Mouse (Mus musculus) embryonic facial prominence, embryonic 14.5 days (tissue): Measurements from ENCODE around the gene Dhrs9. TPM values are rescaled to one million over a fixed set of nuclear protein-coding genes. Genes with fewer than 3 reads are reported as not detected.
A peak's percentile ranks its signal among the peaks of the same experiment; 100 is the strongest.
"Not testable (repeated sequence)": the region's sequence is repeated elsewhere in the genome, so short reads cannot be mapped to it uniquely, and the experiment has no call there.

Experiments
- ATAC-seq: fragments of 200-750 bp; cut with Nextera tagmentation; 2 replicates; pipeline ENCODE4 v1.8.0; 2017; ENCODE audit warnings: low read depth, moderate number of reproducible peaks, moderate TSS enrichment
- DNase-seq: peaks from one replicate; pipeline ENCODE4 v3.0.0-alpha.2; 2015; ENCODE audit warnings: low spot score
- H3K27ac ChIP-seq: fragments of 300-500 bp; sonication (generic); replicated peaks from 2 replicates; pipeline ENCODE4 v1.5.1; 2014; ENCODE audit warnings: low read depth, mild to moderate bottlenecking, low read length, moderate library complexity
- H3K27me3 ChIP-seq: fragments of 300-500 bp; sonication (generic); replicated peaks from 2 replicates; pipeline ENCODE4 v1.6.1; 2014; ENCODE audit warnings: low read length; ENCODE audit not compliant: control insufficient read depth, insufficient read depth
- H3K36me3 ChIP-seq: fragments of 300-500 bp; sonication (generic); 2 replicates; pipeline ENCODE4 v1.6.1; 2014; ENCODE audit warnings: low read length, mixed read lengths; ENCODE audit not compliant: control insufficient read depth, insufficient read depth
- H3K4me1 ChIP-seq: fragments of 300-500 bp; sonication (generic); 2 replicates; pipeline ENCODE4 v1.6.1; 2014; ENCODE audit warnings: antibody characterized with exemption, low read length; ENCODE audit not compliant: control insufficient read depth, insufficient read depth
- H3K4me2 ChIP-seq: fragments of 300-500 bp; sonication (generic); 2 replicates; pipeline ENCODE4 v1.6.1; 2014; ENCODE audit warnings: low read depth, mild to moderate bottlenecking, low read length, moderate library complexity, mixed read lengths
- H3K4me3 ChIP-seq: fragments of 300-500 bp; sonication (generic); 2 replicates; pipeline ENCODE4 v1.5.1; 2014; ENCODE audit warnings: low read depth, mild to moderate bottlenecking, low read length
- H3K9ac ChIP-seq: fragments of 300-500 bp; sonication (generic); 2 replicates; pipeline ENCODE4 v1.6.1; 2014; ENCODE audit warnings: low read depth, mild to moderate bottlenecking, low read length, moderate library complexity, mixed read lengths
- H3K9me3 ChIP-seq: fragments of 300-500 bp; sonication (generic); 2 replicates; pipeline ENCODE4 v1.6.1; 2016; ENCODE audit warnings: low read length; ENCODE audit not compliant: control insufficient read depth
- WGBS: fragments of 180-500 bp; shearing (Covaris S2); extraction: QIAGEN DNeasy Blood & Tissue Kit; methylation state at CpG from one replicate; pipeline ENCODE4 v1.1.7; 2014; 5-methylcytosine and 5-hydroxymethylcytosine counted together
- polyA plus RNA-seq: library from polyadenylated mRNA; unstranded; fragments of >200 nt; fragmentation: Nextera tagmentation; extraction: Ambion mirVana; gene quantifications from 2 replicates; pipeline ENCODE4 v1.2.1, GENCODE M21; 2014

The Dhrs9 gene
- polyA plus RNA-seq, result 0.08 TPM in 1 of 2 replicates, not detected in the other

DNA sequence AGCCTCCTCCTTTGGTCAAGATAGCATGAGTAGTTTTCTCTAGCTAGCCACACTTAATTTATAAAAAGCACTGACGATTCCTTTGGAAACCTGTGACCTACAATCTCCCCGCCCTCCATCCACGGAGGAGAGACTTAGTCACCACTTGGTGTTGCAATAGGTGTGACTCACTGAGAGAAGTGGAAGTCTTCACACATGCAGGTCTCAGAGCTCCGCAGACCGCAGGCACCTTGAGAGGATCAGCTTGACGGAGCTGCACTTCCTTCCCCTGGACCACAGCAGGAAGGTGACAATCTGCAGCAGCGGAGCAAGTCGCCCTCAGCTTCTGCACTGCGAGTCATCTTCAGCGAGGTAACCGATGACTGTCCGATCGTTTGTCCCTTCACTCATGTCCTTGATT is at the start of gene Dhrs9:
TSS of gene Dhrs9 (plus strand) at position 165 of the 400 bp plus-strand sequence.
- DNase-seq (no peak), ATAC-seq (no peak)
- Histone ChIP-seq H3K4me1 (no peaks in the 10 kb centered on the region), H3K9me3 (no peaks in the 10 kb centered on the region), H3K9ac (peak within 1 kb of the TSS; percentile 19; the same call in 1 of the 2 replicates), H3K4me2 (no peak within 1 kb of the TSS), H3K36me3 (no peaks in the 10 kb centered on the region), H3K4me3 (no peak within 1 kb of the TSS), H3K27me3 (no peaks in the 10 kb centered on the region), H3K27ac (no peak within 1 kb of the TSS)
- WGBS, result 75% methylated on average over 13 of the region's 13 CpGs

DNA sequence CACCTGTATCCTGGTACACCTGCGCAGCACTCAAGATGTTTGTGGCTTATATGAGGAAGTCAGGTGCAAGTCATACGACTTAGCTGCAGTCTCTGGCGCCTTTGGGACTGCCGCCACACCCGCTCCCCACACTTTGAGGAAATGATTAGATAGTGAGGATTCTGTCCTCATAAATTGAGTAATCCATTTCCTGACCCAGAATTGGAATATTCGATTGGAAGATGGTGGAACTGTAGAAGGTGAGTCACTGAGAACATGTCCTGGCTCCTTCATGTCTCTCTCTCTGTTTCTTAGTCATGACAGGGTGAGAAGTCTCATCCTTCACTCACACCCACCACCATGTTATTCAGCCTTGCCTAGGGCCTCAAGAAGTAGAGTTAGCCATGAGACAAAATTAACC is 48.7 kb upstream of the Dhrs9 start:
- not testable (repeated sequence) for H3K27ac ChIP-seq, H3K4me1 ChIP-seq, H3K4me2 ChIP-seq, H3K27me3 ChIP-seq, H3K36me3 ChIP-seq, ATAC-seq, H3K4me3 ChIP-seq, DNase-seq, H3K9me3 ChIP-seq, H3K9ac ChIP-seq
- 88% methylated on average over 5 of the region's 6 CpGs for WGBS

- Histone ChIP-seq H3K4me2 (no peak overlapping the region), H3K4me3 (no peak overlapping the region), H3K9ac (no peak overlapping the region), H3K27me3 (no peaks in the 10 kb centered on the region), H3K27ac (no peak overlapping the region), H3K36me3 (no peaks in the 10 kb centered on the region), H3K9me3 (no peaks in the 10 kb centered on the region), H3K4me1 (no peaks in the 10 kb centered on the region)
- no peak for ATAC-seq
- 90% methylated on average over 6 of the region's 6 CpGs for WGBS
- DNase-seq, result no peak
Observed at GRCm38 (mm10) chr2:69341506-69341905, 38.7 kb upstream of the Dhrs9 start.

DNA sequence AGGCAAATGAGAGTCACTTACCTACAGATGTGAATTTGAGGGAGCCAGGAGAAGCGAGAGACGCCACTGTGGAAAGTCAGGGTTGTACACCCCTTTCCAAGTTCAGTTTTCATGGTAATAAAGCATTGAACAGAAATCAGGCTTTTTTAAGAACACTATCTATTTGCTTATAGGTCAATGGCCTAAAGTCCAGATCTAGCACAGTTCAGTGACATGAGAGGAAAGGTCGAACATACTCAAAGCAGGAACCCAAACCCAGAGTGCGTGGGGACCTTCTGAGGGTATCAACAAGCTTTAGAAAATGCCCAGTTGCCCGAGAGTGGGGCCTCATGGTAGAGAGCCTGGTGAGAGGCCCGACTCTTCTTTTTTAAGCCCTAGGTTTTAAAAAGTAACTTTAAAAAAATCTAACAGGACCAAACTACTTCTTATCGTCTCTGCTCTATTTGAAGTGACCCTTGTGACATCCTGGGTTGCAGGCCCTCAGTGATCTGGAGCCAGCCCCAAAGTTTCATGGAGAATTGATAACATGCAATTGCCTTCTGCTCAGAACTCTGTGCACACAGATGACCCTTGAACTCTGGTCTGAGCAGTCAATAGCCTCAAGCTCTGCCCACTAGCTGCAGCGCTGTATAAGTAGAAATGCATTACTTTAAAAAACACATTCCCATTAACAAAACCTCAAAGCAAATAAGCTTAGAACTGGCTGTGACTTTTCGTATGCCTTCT is 37.6 kb upstream of the Dhrs9 start, which contains the start of gene Abcb11:
TSS of gene Abcb11 (minus strand) at position 121 of the 726 bp plus-strand sequence.
- DNase-seq, result no peak
- Histone ChIP-seq H3K9ac (no peak within 1 kb of the TSS), H3K4me2 (no peak within 1 kb of the TSS), H3K9me3 (no peaks in the 10 kb centered on the region), H3K4me1 (no peaks in the 10 kb centered on the region), H3K27me3 (no peaks in the 10 kb centered on the region), H3K27ac (no peak within 1 kb of the TSS), H3K36me3 (no peaks in the 10 kb centered on the region), H3K4me3 (no peak within 1 kb of the TSS)
- WGBS, result 87% methylated on average over 9 of the region's 9 CpGs
- ATAC-seq, result no peak

GRCm38 (mm10) chr2:69355402-69355801 is 24.8 kb upstream of the Dhrs9 start:
- not testable (repeated sequence) for H3K9me3 ChIP-seq, DNase-seq

DNA sequence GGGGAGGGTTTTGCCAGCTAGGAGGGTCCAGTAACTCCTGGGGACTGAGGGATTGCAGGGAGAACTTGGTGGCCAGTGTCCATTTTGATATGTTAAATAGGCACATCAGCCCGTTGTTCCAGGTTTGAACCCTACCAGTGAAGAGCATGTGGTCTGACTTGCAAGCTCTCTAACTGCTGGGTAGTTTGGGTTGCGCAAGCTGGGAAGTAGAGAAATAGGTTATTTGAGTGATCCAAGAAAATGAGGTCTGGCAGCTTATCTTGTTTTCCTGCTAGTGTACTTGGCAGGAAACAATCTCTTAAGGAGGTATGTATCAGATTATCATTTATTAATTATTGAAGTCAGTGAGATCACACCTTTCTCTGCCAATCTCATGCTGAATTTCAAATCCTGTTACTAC is 15.4 kb upstream of the Dhrs9 start:
- Histone ChIP-seq H3K36me3 (no peaks in the 10 kb centered on the region), H3K27me3 (no peaks in the 10 kb centered on the region), H3K9ac (no peak overlapping the region), H3K4me1 (no peaks in the 10 kb centered on the region), H3K4me2 (no peak overlapping the region), H3K4me3 (no peak overlapping the region), H3K9me3 (no peaks in the 10 kb centered on the region), H3K27ac (no peak overlapping the region)
- DNase-seq (no peak), ATAC-seq (no peak)
- 88% methylated on average over 2 of the region's 2 CpGs for WGBS

More at GRCm38 (mm10) chr2:69355402-69355801, 24.8 kb upstream of the Dhrs9 start:
- ATAC-seq, result peak; percentile 100
- not testable (repeated sequence) for H3K4me1 ChIP-seq, H3K27ac ChIP-seq, H3K36me3 ChIP-seq, H3K9ac ChIP-seq, H3K4me2 ChIP-seq, H3K27me3 ChIP-seq, H3K4me3 ChIP-seq

DNA sequence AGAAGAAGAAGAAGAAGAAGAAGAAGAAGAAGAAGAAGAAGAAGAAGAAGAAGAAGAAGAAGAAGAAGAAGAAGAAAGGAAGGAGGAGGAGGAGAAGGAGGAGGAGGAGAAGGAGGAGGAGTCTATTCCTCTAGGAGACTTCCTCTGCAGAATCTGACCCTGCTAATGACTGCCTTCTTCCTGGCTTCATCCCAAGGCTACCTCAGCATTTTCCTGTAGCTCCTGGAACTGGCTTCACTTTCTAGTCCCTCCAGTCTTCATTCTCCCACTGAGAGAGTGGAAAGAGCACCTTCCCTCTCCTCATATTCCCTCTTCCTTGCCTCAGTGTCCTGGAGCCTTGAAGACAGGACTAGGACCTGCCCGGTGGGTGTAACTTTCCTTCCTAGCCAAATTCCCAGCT is 15.0 kb upstream of the Dhrs9 start:
- Histone ChIP-seq H3K4me3 (no peak overlapping the region), H3K9me3 (no peaks in the 10 kb centered on the region), H3K27me3 (no peaks in the 10 kb centered on the region), H3K9ac (no peak overlapping the region), H3K4me2 (no peak overlapping the region), H3K36me3 (no peaks in the 10 kb centered on the region), H3K27ac (no peak overlapping the region), H3K4me1 (no peaks in the 10 kb centered on the region)
- ATAC-seq (no peak), DNase-seq (no peak)
- WGBS, result 100% methylated on average over 1 of the region's 1 CpGs

DNA sequence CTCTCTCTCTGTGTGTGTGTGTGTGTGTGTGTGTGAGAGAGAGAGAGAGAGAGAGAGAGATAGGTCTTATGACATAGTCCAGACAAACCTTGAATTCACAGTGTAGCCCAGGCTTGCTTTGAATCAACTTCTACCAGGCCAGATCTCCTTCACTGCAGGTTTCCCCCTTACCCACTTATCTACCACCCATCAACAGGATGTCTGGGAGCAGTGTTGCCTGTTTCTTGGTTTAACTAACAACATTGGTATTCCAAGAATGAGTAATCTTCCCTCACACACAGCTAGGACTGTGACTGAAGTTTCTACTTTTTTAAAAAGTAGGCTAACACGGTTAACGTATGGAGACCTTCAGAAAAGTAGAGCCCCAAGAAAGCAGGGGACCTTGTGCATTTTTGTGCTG is 3.5 kb upstream of the Dhrs9 start:
- no peaks in the 10 kb centered on the region for H3K36me3 ChIP-seq
- no peak overlapping the region for H3K9ac ChIP-seq
- no peak overlapping the region for H3K4me3 ChIP-seq
- no peaks in the 10 kb centered on the region for H3K4me1 ChIP-seq
- WGBS, result 72% methylated on average over 2 of the region's 2 CpGs
- DNase-seq (no peak), ATAC-seq (no peak)
- H3K27me3 ChIP-seq, result no peaks in the 10 kb centered on the region
- H3K27ac ChIP-seq, result no peak overlapping the region
- no peaks in the 10 kb centered on the region for H3K9me3 ChIP-seq
- H3K4me2 ChIP-seq, result no peak overlapping the region

- Histone ChIP-seq H3K27me3 (no peaks in the 10 kb centered on the region), H3K9me3 (no peaks in the 10 kb centered on the region), H3K4me3 (no peak overlapping the region), H3K9ac (peak overlapping the region; percentile 19; the same call in 1 of the 2 replicates), H3K27ac (no peak overlapping the region), H3K36me3 (no peaks in the 10 kb centered on the region), H3K4me2 (no peak overlapping the region), H3K4me1 (no peaks in the 10 kb centered on the region)
- DNase-seq, result no peak
- no peak for ATAC-seq
- 45% methylated on average over 1 of the region's 1 CpGs for WGBS
Observed at GRCm38 (mm10) chr2:69379801-69380200, 444 bp upstream of the Dhrs9 start.
